Mouse (Mus musculus): Measurements from ENCODE around the gene Tbx15. TPM values are rescaled to one million over a fixed set of nuclear protein-coding genes. Genes with fewer than 3 reads are reported as not detected.

The Tbx15 gene
- polyA plus RNA-seq, 1 experiment = 0.72 TPM

DNA sequence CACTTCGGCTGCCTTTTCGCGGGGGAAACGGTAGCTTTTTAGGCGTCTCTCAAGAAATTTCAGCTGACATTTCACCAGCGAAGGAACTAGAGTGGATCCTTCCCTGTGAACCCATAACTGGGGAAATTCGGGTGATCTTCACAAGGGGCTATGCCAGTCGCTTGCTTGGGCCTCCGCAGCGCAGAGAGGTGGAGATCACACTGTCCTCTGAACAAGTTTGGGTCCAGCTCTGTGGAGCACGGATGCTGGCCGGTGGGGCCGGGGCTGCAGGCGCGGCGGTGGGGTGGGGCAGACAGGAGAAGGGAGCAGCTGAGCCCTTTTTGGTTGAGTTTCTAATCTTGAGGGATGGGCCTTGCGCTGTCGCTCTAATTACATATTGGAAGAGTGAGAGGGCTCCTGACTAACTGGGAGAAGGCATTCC lies 21.2 kb downstream of the Tbx15 start:
- H3K36me3 ChIP-seq (ENCODE audit: control insufficient read depth, insufficient read depth, low read length) = no peaks in the 10 kb centered on the region
- H3K4me1 ChIP-seq (ENCODE audit: control insufficient read depth, insufficient read depth, low read length) = no peaks in the 10 kb centered on the region
- no peak overlapping the region for H3K4me3 ChIP-seq (ENCODE audit: insufficient read depth, low read depth, low read length)
- H3K27ac ChIP-seq (ENCODE audit: insufficient read depth, low read depth, low read length) = no peak overlapping the region
- peaks cover 10% of the 10 kb centered on the region for H3K27me3 ChIP-seq (replicated peaks; ENCODE audit: control insufficient read depth, insufficient read depth, low read length)
- WGBS = 5% methylated on average over 18 of the region's 18 CpGs
- DNase-seq = no peak
- TF ChIP-seq POLR2A (IDR thresholded peaks at IDR 0.05; ENCODE audit: low read depth, low read length) = no peak
- no peak for TF ChIP-seq CTCF (conservative IDR thresholded peaks at IDR 0.05; ENCODE audit: insufficient read depth, insufficient read length, low read depth, low read length)

GRCm38 (mm10) chr3:99261986-99262385 lies 21.8 kb downstream of the Tbx15 start:
- 18% methylated on average over 2 of the region's 2 CpGs for WGBS
- no peak for DNase-seq
- Histone ChIP-seq H3K4me3 (ENCODE audit: insufficient read depth, low read depth, low read length) (no peak overlapping the region), H3K27me3 (replicated peaks; ENCODE audit: control insufficient read depth, insufficient read depth, low read length) (peaks cover 6% of the 10 kb centered on the region), H3K27ac (ENCODE audit: insufficient read depth, low read depth, low read length) (no peak overlapping the region), H3K4me1 (ENCODE audit: control insufficient read depth, insufficient read depth, low read length) (no peaks in the 10 kb centered on the region), H3K36me3 (ENCODE audit: control insufficient read depth, insufficient read depth, low read length) (no peaks in the 10 kb centered on the region)
- TF ChIP-seq POLR2A (IDR thresholded peaks at IDR 0.05; ENCODE audit: low read depth, low read length) (no peak), CTCF (conservative IDR thresholded peaks at IDR 0.05; ENCODE audit: insufficient read depth, insufficient read length, low read depth, low read length) (no peak)

DNA sequence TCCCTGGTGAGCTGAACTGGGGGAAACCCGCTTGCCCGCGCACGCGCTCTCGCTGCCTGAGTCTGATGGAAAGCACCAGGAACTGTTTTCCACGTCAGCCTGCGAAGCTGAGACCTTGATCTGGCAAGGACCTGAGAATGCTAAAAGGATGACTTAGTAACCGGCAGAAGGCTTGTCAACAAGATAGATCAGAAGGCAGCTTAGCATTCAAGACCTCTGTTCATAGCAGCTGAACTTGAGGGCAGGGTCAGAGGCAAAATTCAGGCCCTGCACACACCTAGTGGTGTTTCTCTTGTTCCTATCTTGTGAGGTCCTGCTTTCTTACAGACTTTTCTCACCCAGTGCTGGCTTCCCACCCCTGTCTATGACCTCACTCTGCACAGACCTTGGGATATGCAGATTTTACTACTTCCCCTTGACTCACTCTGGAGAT lies 23.3 kb downstream of the Tbx15 start:
- H3K36me3 ChIP-seq (ENCODE audit: control insufficient read depth, insufficient read depth, low read length) = no peaks in the 10 kb centered on the region
- H3K27me3 ChIP-seq (replicated peaks; ENCODE audit: control insufficient read depth, insufficient read depth, low read length) = peaks cover 5% of the 10 kb centered on the region
- DNase-seq = no peak
- TF ChIP-seq POLR2A (IDR thresholded peaks at IDR 0.05; ENCODE audit: low read depth, low read length) (no peak), CTCF (conservative IDR thresholded peaks at IDR 0.05; ENCODE audit: insufficient read depth, insufficient read length, low read depth, low read length) (no peak)
- WGBS = 29% methylated on average over 9 of the region's 9 CpGs
- no peak overlapping the region for H3K4me3 ChIP-seq (ENCODE audit: insufficient read depth, low read depth, low read length)
- no peak overlapping the region for H3K27ac ChIP-seq (ENCODE audit: insufficient read depth, low read depth, low read length)
- no peaks in the 10 kb centered on the region for H3K4me1 ChIP-seq (ENCODE audit: control insufficient read depth, insufficient read depth, low read length)

DNA sequence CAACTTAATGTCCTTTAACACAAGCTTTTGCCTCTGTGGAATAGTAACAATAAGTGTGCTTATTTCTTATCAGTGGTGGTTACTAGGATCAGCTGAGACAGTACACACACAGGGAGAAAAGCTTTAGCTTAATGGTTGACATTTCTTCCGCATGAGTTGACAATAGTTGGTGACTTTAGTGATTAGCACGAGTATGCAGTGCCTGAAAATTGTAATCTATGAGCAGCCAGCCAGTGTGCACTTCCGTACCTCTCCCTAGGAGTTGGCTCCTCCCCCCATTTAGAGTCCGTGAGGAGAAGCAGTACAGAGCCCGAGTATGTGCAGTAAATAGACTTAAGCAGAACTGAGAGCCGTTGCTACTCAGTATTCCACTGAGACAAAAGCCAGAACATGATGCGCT lies 24.5 kb downstream of the Tbx15 start:
- no peak overlapping the region for H3K4me3 ChIP-seq (ENCODE audit: insufficient read depth, low read depth, low read length)
- H3K27ac ChIP-seq (ENCODE audit: insufficient read depth, low read depth, low read length) = no peak overlapping the region
- 26% methylated on average over 7 of the region's 7 CpGs for WGBS
- peaks cover 5% of the 10 kb centered on the region for H3K27me3 ChIP-seq (replicated peaks; ENCODE audit: control insufficient read depth, insufficient read depth, low read length)
- TF ChIP-seq CTCF (conservative IDR thresholded peaks at IDR 0.05; ENCODE audit: insufficient read depth, insufficient read length, low read depth, low read length) = no peak
- TF ChIP-seq POLR2A (IDR thresholded peaks at IDR 0.05; ENCODE audit: low read depth, low read length) = no peak
- no peak for DNase-seq
- H3K4me1 ChIP-seq (ENCODE audit: control insufficient read depth, insufficient read depth, low read length) = no peaks in the 10 kb centered on the region
- no peaks in the 10 kb centered on the region for H3K36me3 ChIP-seq (ENCODE audit: control insufficient read depth, insufficient read depth, low read length)

GRCm38 (mm10) chr3:99266752-99267303 lies 26.6 kb downstream of the Tbx15 start:
- H3K4me3 ChIP-seq (ENCODE audit: insufficient read depth, low read depth, low read length) = no peak overlapping the region
- H3K36me3 ChIP-seq (ENCODE audit: control insufficient read depth, insufficient read depth, low read length) = no peaks in the 10 kb centered on the region
- no peak for TF ChIP-seq CTCF (conservative IDR thresholded peaks at IDR 0.05; ENCODE audit: insufficient read depth, insufficient read length, low read depth, low read length)
- DNase-seq = no peak
- no peak overlapping the region for H3K27ac ChIP-seq (ENCODE audit: insufficient read depth, low read depth, low read length)
- no peaks in the 10 kb centered on the region for H3K4me1 ChIP-seq (ENCODE audit: control insufficient read depth, insufficient read depth, low read length)
- H3K27me3 ChIP-seq (replicated peaks; ENCODE audit: control insufficient read depth, insufficient read depth, low read length) = peaks cover 2% of the 10 kb centered on the region
- 61% methylated on average over 10 of the region's 10 CpGs for WGBS

GRCm38 (mm10) chr3:99277973-99278580 lies 37.9 kb downstream of the Tbx15 start:
- Histone ChIP-seq H3K4me1 (ENCODE audit: control insufficient read depth, insufficient read depth, low read length) (no peaks in the 10 kb centered on the region), H3K36me3 (ENCODE audit: control insufficient read depth, insufficient read depth, low read length) (no peaks in the 10 kb centered on the region), H3K27ac (ENCODE audit: insufficient read depth, low read depth, low read length) (no peak overlapping the region), H3K4me3 (ENCODE audit: insufficient read depth, low read depth, low read length) (no peak overlapping the region), H3K27me3 (replicated peaks; ENCODE audit: control insufficient read depth, insufficient read depth, low read length) (no peaks in the 10 kb centered on the region)
- 53% methylated on average over 12 of the region's 12 CpGs for WGBS
- no peak for DNase-seq
- TF ChIP-seq CTCF (conservative IDR thresholded peaks at IDR 0.05; ENCODE audit: insufficient read depth, insufficient read length, low read depth, low read length) (no peak), POLR2A (IDR thresholded peaks at IDR 0.05; ENCODE audit: low read depth, low read length) (no peak)

- H3K4me3 ChIP-seq (ENCODE audit: insufficient read depth, low read depth, low read length) = no peak overlapping the region
- whole genome bisulfite sequencing = 76% methylated on average over 3 of the region's 3 CpGs
- no peak overlapping the region for H3K27ac ChIP-seq (ENCODE audit: insufficient read depth, low read depth, low read length)
- TF ChIP-seq POLR2A (IDR thresholded peaks at IDR 0.05; ENCODE audit: low read depth, low read length) (no peak), CTCF (conservative IDR thresholded peaks at IDR 0.05; ENCODE audit: insufficient read depth, insufficient read length, low read depth, low read length) (no peak)
- no peaks in the 10 kb centered on the region for H3K27me3 ChIP-seq (replicated peaks; ENCODE audit: control insufficient read depth, insufficient read depth, low read length)
- no peaks in the 10 kb centered on the region for H3K36me3 ChIP-seq (ENCODE audit: control insufficient read depth, insufficient read depth, low read length)
- no peaks in the 10 kb centered on the region for H3K4me1 ChIP-seq (ENCODE audit: control insufficient read depth, insufficient read depth, low read length)
- DNase-seq = no peak
Measured at GRCm38 (mm10) chr3:99279718-99280117, 39.5 kb downstream of the Tbx15 start.

Measured in kidney, adult 2 months (tissue).